Mouse (Mus musculus) adrenal gland, adult 18-20 months (tissue): ENCODE measurements around the gene Mmp1b. TPM values are rescaled to one million over a fixed set of nuclear protein-coding genes. Genes with fewer than 3 reads are reported as not detected.
"Not testable (repeated sequence)": the region's sequence is repeated elsewhere in the genome, so short reads cannot be mapped to it uniquely, and the experiment has no call there.

ENCODE experiments used
- DNase-seq, 2 experiments: peaks; one replicate each; pipeline ENCODE4 v3.0.0; 2021 to 2022; ENCODE audit warnings: low spot score in 2 of 2
- long read RNA-seq, 2 experiments: library from polyadenylated mRNA; stranded (forward); transcript quantifications; one replicate each; pipeline ENCODE4 v2.0.0; 2021
- total RNA-seq, 2 experiments: library from RNA; stranded (reverse); gene quantifications; 1 replicate in 1 of 2; 2 replicates in 1 of 2; pipeline ENCODE4 v1.2.3; 2021

Gene Mmp1b
- not detected for total RNA-seq
- long read RNA-seq, experiment 1, result 0 reads
- long read RNA-seq, experiment 2, result 0 reads

- no peak for DNase-seq
Measured at GRCm38 (mm10) chr9:7387947-7388346, at the start of gene Mmp1b. Gene Mmp1b (minus strand): TSS chr9:7388047.

- not testable (repeated sequence) for DNase-seq
Measured at GRCm38 (mm10) chr9:7396556-7396955, 8.7 kb upstream of the Mmp1b start.

GRCm38 (mm10) chr9:7354535-7354934 is 33.3 kb downstream of the Mmp1b start:
- no peak for DNase-seq

- DNase-seq, result no peak
Measured at GRCm38 (mm10) chr9:7345513-7345912, 42.3 kb downstream of the Mmp1b start.

GRCm38 (mm10) chr9:7344107-7344506 is 43.7 kb downstream of the Mmp1b start, which contains the start of gene Mmp12:
Gene Mmp12 (plus strand): TSS chr9:7344381.
- DNase-seq, result no peak

GRCm38 (mm10) chr9:7336740-7337483 is 50.9 kb downstream of the Mmp1b start:
- no peak for DNase-seq

GRCm38 (mm10) chr9:7335766-7336680 is 51.8 kb downstream of the Mmp1b start:
- no peak for DNase-seq

- no peak for DNase-seq
Measured at GRCm38 (mm10) chr9:7331847-7332246, 56.0 kb downstream of the Mmp1b start.

Other genes starting within 250 kb of the Mmp1b start
- gene Dync2h1, start 203.6 kb downstream of the Mmp1b start, total RNA-seq, result 10 to 100 TPM in 1 of 2 experiments, 1 to 10 TPM in 1; 9.7 to 11.6 TPM
- 10 to 100 TPM; 82.1 to 87.0 TPM for gene Dcun1d5, start 203.5 kb downstream of the Mmp1b start, total RNA-seq
- 1 to 10 TPM in 1 of 2 experiments, under 1 TPM in 1; 0.46 to 1.5 TPM for gene Mmp13, start 115.5 kb downstream of the Mmp1b start, total RNA-seq
- gene Mmp12, start 43.7 kb downstream of the Mmp1b start, total RNA-seq, result 10 to 100 TPM in 1 of 2 experiments, 1 to 10 TPM in 1; 5.4 to 18.5 TPM
- under 1 TPM in 1 of 2 experiments, not detected in 1; 0.17 TPM for gene Mmp3, start 57.8 kb upstream of the Mmp1b start, total RNA-seq
- not detected for gene Mmp10, start 114.3 kb upstream of the Mmp1b start, total RNA-seq
- gene Mmp8, start 170.4 kb upstream of the Mmp1b start, total RNA-seq, result under 1 TPM in 1 of 2 experiments, not detected in 1; 0.23 TPM
- 1 to 10 TPM in 1 of 2 experiments, under 1 TPM in 1; 0.61 to 8.8 TPM for gene Mmp27, start 183.3 kb upstream of the Mmp1b start, total RNA-seq
- not detected for gene Mmp20, start 240.2 kb upstream of the Mmp1b start, total RNA-seq